In the genomic region with DNA sequence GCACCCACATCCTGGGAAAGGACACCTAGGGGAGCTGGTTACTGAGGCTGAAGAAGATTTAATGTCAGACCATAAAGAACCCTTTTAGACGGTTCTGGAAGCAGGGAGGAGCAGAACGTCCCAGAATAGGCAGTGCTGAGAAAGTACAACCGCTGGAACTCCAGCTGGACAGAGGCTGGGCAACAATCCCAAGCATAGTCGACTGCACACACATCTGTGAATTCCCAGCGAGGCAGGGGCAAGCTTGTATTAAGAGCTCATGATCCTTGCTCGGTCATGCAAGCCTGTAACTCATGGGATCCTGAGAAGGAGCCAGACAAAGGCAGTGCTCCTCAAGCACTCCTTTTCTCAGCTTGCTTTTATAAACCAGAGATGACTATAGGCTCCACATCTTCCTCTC, we compare ENCODE assay signal across 10 mouse cellular contexts.
DNase-seq lines count a peak whose midpoint lies in the region; ATAC-seq and TF ChIP-seq lines count a peak whose summit lies in the region.
"Had no signal": no experiment of that assay in that cellular context is flagged by ENCODE, and none has a peak within 500 bp of the region (broad histone marks: within the 10 kb centered on the region; RNA-seq: fewer than 3 reads in every experiment).

No protein-coding gene starts in this region.

- 57% methylated on average over 6 of the region's 6 CpGs for WGBS in hindbrain, embryonic 10.5 days
- WGBS in hindbrain, embryonic 11.5 days = 47% methylated on average over 6 of the region's 6 CpGs
- 39% methylated on average over 6 of the region's 6 CpGs for WGBS in lung, postnatal 0 days

- H3K4me1 ChIP-seq in hindbrain, embryonic 10.5 days (replicated peaks) = peaks cover 24% of the 10 kb centered on the region
- no peaks in the 10 kb centered on the region for H3K4me1 ChIP-seq in hindbrain, embryonic 11.5 days (replicated peaks; ENCODE audit: control insufficient read depth, insufficient read depth, low read length)
- peaks cover 8% of the 10 kb centered on the region; the same call in 1 of the 2 replicates for H3K4me1 ChIP-seq in lung, postnatal 0 days (ENCODE audit: insufficient read depth, low read depth, low read length)

- no peak overlapping the region for H3K4me3 ChIP-seq in hindbrain, embryonic 10.5 days
- H3K4me3 ChIP-seq in hindbrain, embryonic 11.5 days (ENCODE audit: low read depth, low read length) = no peak overlapping the region
- H3K4me3 ChIP-seq in lung, postnatal 0 days (ENCODE audit: low read depth, low read length) = no peak overlapping the region

- no peak for TF ChIP-seq EP300 in lung, postnatal 0 days (IDR thresholded peaks at IDR 0.05)

- H3K27ac ChIP-seq in hindbrain, embryonic 10.5 days = peak overlapping the region; percentile 67
- H3K27ac ChIP-seq in hindbrain, embryonic 11.5 days (ENCODE audit: low read depth, low read length) = no peak overlapping the region
- 0 out of 2 replicates have a peak overlapping the region, but pooled peaks have one; percentile 54 for H3K27ac ChIP-seq in lung, postnatal 0 days (ENCODE audit: low read length)

- H3K9me3 ChIP-seq in hindbrain, embryonic 10.5 days = 0 out of 2 replicates have a peak, but pooled peaks cover 2% of the 10 kb centered on the region
- no peaks in the 10 kb centered on the region for H3K9me3 ChIP-seq in hindbrain, embryonic 11.5 days (ENCODE audit: control insufficient read depth, low read length)
- H3K9me3 ChIP-seq in lung, postnatal 0 days (ENCODE audit: low read length) = no peaks in the 10 kb centered on the region

- intact Hi-C loops in heart, postnatal 10 days (cut with DNase I) = no loop called here
- intact Hi-C loops in left cerebral cortex, postnatal 25 days (cut with DNase I) = no loop called here

- no peak overlapping the region for H3K4me2 ChIP-seq in hindbrain, embryonic 11.5 days (replicated peaks; ENCODE audit: low read depth, low read length)
- no peak overlapping the region for H3K4me2 ChIP-seq in lung, postnatal 0 days (replicated peaks; ENCODE audit: low read depth, low read length)

- no peak for DNase-seq in hindbrain, embryonic 10.5 days (ENCODE audit: low spot score)
- DNase-seq in hindbrain, embryonic 11.5 days (ENCODE audit: low spot score) = no peak
- DNase-seq in fibroblast of lung, adult 2 months (ENCODE audit: low read depth) = peak; percentile 56
- DNase-seq in heart, postnatal 10 days = peak; percentile 79 to 87
- peak; percentile 61 for DNase-seq in lung, postnatal 0 days (ENCODE audit: low spot score)
- no peak for DNase-seq in natural killer cell, adult 2 months (ENCODE audit: low spot score in 2 of 2)
- DNase-seq in frontal cortex, postnatal 10 days (ENCODE audit: low spot score in 2 of 2) = no peak
- DNase-seq in left cerebral cortex, postnatal 25 days (ENCODE audit: low spot score in 2 of 2) = no peak
- DNase-seq: adrenal gland, adult 2 months had no signal

- H3K27me3 ChIP-seq in hindbrain, embryonic 10.5 days (ENCODE audit: insufficient read depth, poor library complexity, severe bottlenecking) = no peaks in the 10 kb centered on the region
- no peaks in the 10 kb centered on the region for H3K27me3 ChIP-seq in hindbrain, embryonic 11.5 days (ENCODE audit: control insufficient read depth, insufficient read depth, low read length)
- no peaks in the 10 kb centered on the region for H3K27me3 ChIP-seq in lung, postnatal 0 days (replicated peaks; ENCODE audit: insufficient read depth, low read length)

- H3K36me3 ChIP-seq in hindbrain, embryonic 10.5 days = peaks cover 92% of the 10 kb centered on the region
- no peaks in the 10 kb centered on the region for H3K36me3 ChIP-seq in hindbrain, embryonic 11.5 days (ENCODE audit: control insufficient read depth, insufficient read depth, low read length)
- H3K36me3 ChIP-seq in lung, postnatal 0 days (ENCODE audit: insufficient read depth, low read length) = 0 out of 2 replicates have a peak, but pooled peaks cover 5% of the 10 kb centered on the region

- TF ChIP-seq CTCF in lung, postnatal 0 days (IDR thresholded peaks at IDR 0.05) = no peak

- no peak overlapping the region for H3K9ac ChIP-seq in hindbrain, embryonic 11.5 days (ENCODE audit: low read depth, low read length)
- H3K9ac ChIP-seq in lung, postnatal 0 days (replicated peaks; ENCODE audit: low read depth) = no peak overlapping the region

- no peak for ATAC-seq in hindbrain, embryonic 11.5 days (ENCODE audit: low FRiP score)
- peak; percentile 40 for ATAC-seq in lung, postnatal 0 days
- ATAC-seq: forebrain, embryonic 16.5 days had no signal

Comparison
In these comparisons a context has a peak if more than half of its experiments do, and no peak if none do; other contexts are left out.
1. DNase-seq: peak in fibroblast of lung, adult 2 months (single experiment), heart, postnatal 10 days (2 of 2) and lung, postnatal 0 days (single experiment); none in hindbrain, embryonic 10.5 days (single experiment), hindbrain, embryonic 11.5 days (single experiment), natural killer cell, adult 2 months (0 of 2), frontal cortex, postnatal 10 days (0 of 2) and left cerebral cortex, postnatal 25 days (0 of 2).